17 mouse cellular contexts compared by ENCODE assay signal in genomic region chr14:121678913-121679312, GRCm38 (mm10).
DNase-seq lines count a peak whose midpoint lies in the region; ATAC-seq and TF ChIP-seq lines count a peak whose summit lies in the region.
"Had no signal": no experiment of that assay in that cellular context is flagged by ENCODE, and none has a peak within 500 bp of the region (broad histone marks: within the 10 kb centered on the region; RNA-seq: fewer than 3 reads in every experiment).

No protein-coding gene starts in this region.

- no peak overlapping the region for H3K4me2 ChIP-seq in kidney, postnatal 0 days (ENCODE audit: low read length)
- H3K4me2 ChIP-seq in intestine, embryonic 15.5 days (replicated peaks) = no peak overlapping the region
- H3K4me2 ChIP-seq: liver, embryonic 13.5 days; midbrain, embryonic 15.5 days had no signal

- no peak for DNase-seq in frontal cortex, adult 2 months (ENCODE audit: extremely low spot score in 1 of 2, low spot score in 1 of 2)
- no peak for DNase-seq in kidney, postnatal 0 days (ENCODE audit: low spot score)
- DNase-seq in kidney, adult 18-20 months = no peak
- peak; percentile 5 for DNase-seq in 3T3-L1 (ENCODE audit: low read depth, low spot score)
- DNase-seq in cerebellum, postnatal 14 days = no peak
- DNase-seq: adrenal gland, postnatal 25 days; cerebellum, adult 18-20 months; liver, embryonic 13.5 days; right cerebral cortex, postnatal 14 days; spleen, adult 18-20 months; thymus, adult 2 months had no signal

- WGBS in kidney, postnatal 0 days = 75% methylated on average over 5 of the region's 5 CpGs
- 51% methylated on average over 5 of the region's 5 CpGs for WGBS in intestine, embryonic 15.5 days

- no peak for TF ChIP-seq CTCF in kidney, postnatal 0 days (IDR thresholded peaks at IDR 0.05; ENCODE audit: low read depth)

- no peak overlapping the region for H3K4me3 ChIP-seq in kidney, postnatal 0 days (replicated peaks; ENCODE audit: low read depth, low read length)
- no peak overlapping the region for H3K4me3 ChIP-seq in intestine, embryonic 15.5 days (replicated peaks)
- H3K4me3 ChIP-seq: liver, embryonic 13.5 days; midbrain, embryonic 15.5 days had no signal

- 0 out of 2 replicates have a peak overlapping the region, but pooled peaks have one; percentile 25 for H3K27ac ChIP-seq in kidney, postnatal 0 days
- peak overlapping the region; percentile 66 for H3K27ac ChIP-seq in intestine, embryonic 15.5 days
- H3K27ac ChIP-seq: hindbrain, postnatal 0 days; liver, embryonic 13.5 days; midbrain, embryonic 15.5 days had no signal

- H3K36me3 ChIP-seq in kidney, postnatal 0 days (ENCODE audit: insufficient read depth, low read length) = no peaks in the 10 kb centered on the region
- no peaks in the 10 kb centered on the region for H3K36me3 ChIP-seq in intestine, embryonic 15.5 days
- H3K36me3 ChIP-seq: liver, embryonic 13.5 days; midbrain, embryonic 15.5 days had no signal

- H3K9me3 ChIP-seq in kidney, postnatal 0 days (replicated peaks; ENCODE audit: low read length) = no peaks in the 10 kb centered on the region
- H3K9me3 ChIP-seq in intestine, embryonic 15.5 days = no peaks in the 10 kb centered on the region
- H3K9me3 ChIP-seq: liver, embryonic 13.5 days; midbrain, embryonic 15.5 days had no signal

- no peaks in the 10 kb centered on the region for H3K27me3 ChIP-seq in kidney, postnatal 0 days (ENCODE audit: insufficient read depth, low read length)
- H3K27me3 ChIP-seq in intestine, embryonic 15.5 days (replicated peaks) = no peaks in the 10 kb centered on the region
- H3K27me3 ChIP-seq: liver, embryonic 13.5 days; midbrain, embryonic 15.5 days had no signal

- H3K4me1 ChIP-seq in kidney, postnatal 0 days (replicated peaks; ENCODE audit: insufficient read depth, low read length) = peaks cover 33% of the 10 kb centered on the region
- peaks cover 36% of the 10 kb centered on the region for H3K4me1 ChIP-seq in intestine, embryonic 15.5 days (replicated peaks)
- H3K4me1 ChIP-seq: liver, embryonic 13.5 days; midbrain, embryonic 15.5 days had no signal

- 0 out of 2 replicates have a peak, but pooled peaks have one; percentile 27 for ATAC-seq in frontal cortex, adult (ENCODE audit: low TSS enrichment)
- no peak for ATAC-seq in kidney, postnatal 0 days (replicated peaks; ENCODE audit: low FRiP score, low read depth)
- no peak for ATAC-seq in intestine, embryonic 15.5 days
- ATAC-seq in megakaryocyte progenitor cell, adult 5-6 weeks (replicated peaks; ENCODE audit: poor library complexity) = no peak
- ATAC-seq: forebrain, embryonic 14.5 days; hindbrain, postnatal 0 days; midbrain, embryonic 15.5 days had no signal

- no peak overlapping the region for H3K9ac ChIP-seq in kidney, postnatal 0 days (ENCODE audit: low read depth, low read length)
- H3K9ac ChIP-seq in intestine, embryonic 15.5 days = no peak overlapping the region
- H3K9ac ChIP-seq: liver, embryonic 13.5 days; midbrain, embryonic 15.5 days had no signal
